Comparison of ENCODE assay signal across 30 mouse cellular contexts in genomic region chr3:30777984-30778383, GRCm38 (mm10). TPM values are rescaled to one million over a fixed set of nuclear protein-coding genes. Genes with fewer than 3 reads are reported as not detected.
DNase-seq lines count a peak whose midpoint lies in the region; ATAC-seq lines count a peak whose summit lies in the region.
"Had no signal": no experiment of that assay in that cellular context is flagged by ENCODE, and none has a peak within 500 bp of the region (broad histone marks: within the 10 kb centered on the region; RNA-seq: fewer than 3 reads in every experiment).

No protein-coding gene starts in this region.

- H3K9ac ChIP-seq in liver, embryonic 12.5 days: no peak overlapping the region
- no peak overlapping the region for H3K9ac ChIP-seq in liver, embryonic 15.5 days
- no peak overlapping the region for H3K9ac ChIP-seq in hindbrain, embryonic 11.5 days (ENCODE audit: low read depth, low read length)
- no peak overlapping the region for H3K9ac ChIP-seq in forebrain, embryonic 13.5 days
- H3K9ac ChIP-seq: embryonic facial prominence, embryonic 13.5 days; forebrain, embryonic 15.5 days; heart, embryonic 12.5 days; heart, embryonic 15.5 days; hindbrain, embryonic 12.5 days; hindbrain, embryonic 15.5 days had no signal

- H3K9me3 ChIP-seq in liver, embryonic 12.5 days (replicated peaks): no peaks in the 10 kb centered on the region
- no peaks in the 10 kb centered on the region for H3K9me3 ChIP-seq in liver, embryonic 15.5 days (replicated peaks)
- H3K9me3 ChIP-seq in hindbrain, embryonic 11.5 days (ENCODE audit: control insufficient read depth, low read length): no peaks in the 10 kb centered on the region
- no peaks in the 10 kb centered on the region for H3K9me3 ChIP-seq in forebrain, embryonic 13.5 days (replicated peaks)
- H3K9me3 ChIP-seq: embryonic facial prominence, embryonic 10.5 days; embryonic facial prominence, embryonic 13.5 days; forebrain, embryonic 15.5 days; heart, embryonic 12.5 days; heart, embryonic 15.5 days; hindbrain, embryonic 12.5 days; hindbrain, embryonic 15.5 days had no signal

- H3K4me1 ChIP-seq in liver, embryonic 12.5 days: peaks cover 21% of the 10 kb centered on the region
- H3K4me1 ChIP-seq in liver, embryonic 15.5 days (replicated peaks): peaks cover 25% of the 10 kb centered on the region
- H3K4me1 ChIP-seq in hindbrain, embryonic 11.5 days (replicated peaks; ENCODE audit: control insufficient read depth, insufficient read depth, low read length): no peaks in the 10 kb centered on the region
- no peaks in the 10 kb centered on the region for H3K4me1 ChIP-seq in forebrain, embryonic 13.5 days
- H3K4me1 ChIP-seq: embryonic facial prominence, embryonic 10.5 days; embryonic facial prominence, embryonic 13.5 days; forebrain, embryonic 15.5 days; heart, embryonic 12.5 days; heart, embryonic 15.5 days; hindbrain, embryonic 12.5 days; hindbrain, embryonic 15.5 days had no signal

- no peak overlapping the region for H3K27ac ChIP-seq in liver, embryonic 12.5 days
- H3K27ac ChIP-seq in liver, embryonic 15.5 days (replicated peaks): no peak overlapping the region
- no peak overlapping the region for H3K27ac ChIP-seq in hindbrain, embryonic 11.5 days (ENCODE audit: low read depth, low read length)
- H3K27ac ChIP-seq in forebrain, embryonic 13.5 days: no peak overlapping the region
- H3K27ac ChIP-seq: embryonic facial prominence, embryonic 10.5 days; embryonic facial prominence, embryonic 13.5 days; forebrain, embryonic 15.5 days; heart, embryonic 15.5 days; hindbrain, embryonic 12.5 days; hindbrain, embryonic 15.5 days had no signal

- WGBS in liver, embryonic 12.5 days (ENCODE audit: insufficient replicate concordance): 48% methylated on average over 5 of the region's 5 CpGs
- WGBS in liver, embryonic 15.5 days (ENCODE audit: insufficient replicate concordance): 37% methylated on average over 5 of the region's 5 CpGs
- 82% methylated on average over 5 of the region's 5 CpGs for WGBS in hindbrain, embryonic 11.5 days
- 80% methylated on average over 5 of the region's 5 CpGs for WGBS in forebrain, embryonic 13.5 days

- intact Hi-C loops in heart, postnatal 36 days (cut with DNase I): no loop called here

- peak; percentile 76 for ATAC-seq in erythroid progenitor cell, adult 5-6 weeks (replicated peaks; ENCODE audit: low FRiP score, poor library complexity, severe bottlenecking)
- ATAC-seq in liver, embryonic 12.5 days: peak; percentile 90
- peak; percentile 90 for ATAC-seq in liver, embryonic 15.5 days (ENCODE audit: insufficient read depth)
- ATAC-seq in hindbrain, embryonic 11.5 days (ENCODE audit: low FRiP score): no peak
- no peak for ATAC-seq in forebrain, embryonic 13.5 days
- ATAC-seq: CD4-positive, CD25-positive, alpha-beta regulatory T cell, adult 4 months; forebrain, embryonic 15.5 days had no signal

- no peak overlapping the region for H3K4me3 ChIP-seq in liver, embryonic 12.5 days
- no peak overlapping the region for H3K4me3 ChIP-seq in liver, embryonic 15.5 days (replicated peaks)
- H3K4me3 ChIP-seq in hindbrain, embryonic 11.5 days (ENCODE audit: low read depth, low read length): no peak overlapping the region
- no peak overlapping the region for H3K4me3 ChIP-seq in forebrain, embryonic 13.5 days
- H3K4me3 ChIP-seq: embryonic facial prominence, embryonic 10.5 days; embryonic facial prominence, embryonic 13.5 days; forebrain, embryonic 15.5 days; heart, embryonic 12.5 days; heart, embryonic 15.5 days; hindbrain, embryonic 12.5 days; hindbrain, embryonic 15.5 days had no signal

- H3K36me3 ChIP-seq in liver, embryonic 12.5 days: no peaks in the 10 kb centered on the region
- no peaks in the 10 kb centered on the region for H3K36me3 ChIP-seq in liver, embryonic 15.5 days (replicated peaks)
- H3K36me3 ChIP-seq in hindbrain, embryonic 11.5 days (ENCODE audit: control insufficient read depth, insufficient read depth, low read length): no peaks in the 10 kb centered on the region
- H3K36me3 ChIP-seq in forebrain, embryonic 13.5 days (ENCODE audit: poor library complexity, severe bottlenecking): no peaks in the 10 kb centered on the region
- H3K36me3 ChIP-seq: embryonic facial prominence, embryonic 10.5 days; embryonic facial prominence, embryonic 13.5 days; forebrain, embryonic 15.5 days; heart, embryonic 12.5 days; heart, embryonic 15.5 days; hindbrain, embryonic 12.5 days; hindbrain, embryonic 15.5 days had no signal

- H3K27me3 ChIP-seq in liver, embryonic 12.5 days (replicated peaks): peaks cover 20% of the 10 kb centered on the region
- H3K27me3 ChIP-seq in liver, embryonic 15.5 days: peaks cover 21% of the 10 kb centered on the region
- no peaks in the 10 kb centered on the region for H3K27me3 ChIP-seq in hindbrain, embryonic 11.5 days (ENCODE audit: control insufficient read depth, insufficient read depth, low read length)
- no peaks in the 10 kb centered on the region for H3K27me3 ChIP-seq in forebrain, embryonic 13.5 days
- H3K27me3 ChIP-seq: embryonic facial prominence, embryonic 13.5 days; forebrain, embryonic 15.5 days; heart, embryonic 12.5 days; heart, embryonic 15.5 days; hindbrain, embryonic 12.5 days; hindbrain, embryonic 15.5 days had no signal

- DNase-seq in hindbrain, embryonic 11.5 days (ENCODE audit: low spot score): no peak
- DNase-seq in heart, postnatal 36 days: no peak
- DNase-seq: adrenal gland, adult 2 months; adrenal gland, postnatal 25 days; cerebellum, adult 11-12 months; cerebellum, adult 8-10 months; cerebellum, postnatal 10 days; cerebellum, postnatal 36 days; embryo, embryonic 11 days; gastrocnemius, postnatal 25 days; heart, adult 18-20 months; heart, postnatal 10 days; heart, postnatal 4 days had no signal

- no peak overlapping the region for H3K4me2 ChIP-seq in liver, embryonic 12.5 days
- H3K4me2 ChIP-seq in liver, embryonic 15.5 days: no peak overlapping the region
- H3K4me2 ChIP-seq in hindbrain, embryonic 11.5 days (replicated peaks; ENCODE audit: low read depth, low read length): no peak overlapping the region
- H3K4me2 ChIP-seq in forebrain, embryonic 13.5 days: no peak overlapping the region
- H3K4me2 ChIP-seq: embryonic facial prominence, embryonic 13.5 days; forebrain, embryonic 15.5 days; heart, embryonic 12.5 days; heart, embryonic 15.5 days; hindbrain, embryonic 12.5 days; hindbrain, embryonic 15.5 days had no signal

RNA-seq across cellular contexts. Expression of gene Sec62, which starts 14.7 kb away (rescaled TPM):
- 93.0 and 140 TPM in 2 replicates for total RNA-seq in erythroid progenitor cell, adult 5-6 weeks (2015; ENCODE audit: low replicate concordance)
- 174 and 189 TPM in 2 replicates for total RNA-seq in erythroid progenitor cell, adult 5-6 weeks (2017; ENCODE audit: low replicate concordance)
- 60.5 and 65.5 TPM in 2 replicates for polyA plus RNA-seq in liver, embryonic 12.5 days (2016; fragmentation: Nextera tagmentation; extraction: Ambion mirVana)
- polyA plus RNA-seq in liver, embryonic 15.5 days (2015; fragmentation: Nextera tagmentation; extraction: Ambion mirVana): 34.4 and 50.2 TPM in 2 replicates
- polyA plus RNA-seq in hindbrain, embryonic 11.5 days (2014; fragmentation: Nextera tagmentation; extraction: Ambion mirVana): 64.3 and 71.5 TPM in 2 replicates
- total RNA-seq in heart, postnatal 36 days (2021): 10 to 100 TPM; 41.4 to 43.2 TPM
- polyA plus RNA-seq in forebrain, embryonic 13.5 days (2015; fragmentation: Nextera tagmentation; extraction: Ambion mirVana): 74.6 and 94.8 TPM in 2 replicates

RNA-seq across cellular contexts. Expression of gene Samd7, which starts 31.9 kb away (rescaled TPM):
- total RNA-seq in erythroid progenitor cell, adult 5-6 weeks (2015; ENCODE audit: low replicate concordance): 0.42 TPM in 1 of 2 replicates, not detected in the other
- not detected in 2 replicates for total RNA-seq in erythroid progenitor cell, adult 5-6 weeks (2017; ENCODE audit: low replicate concordance)
- polyA plus RNA-seq in liver, embryonic 12.5 days (2016; fragmentation: Nextera tagmentation; extraction: Ambion mirVana): 0.05 TPM in 1 of 2 replicates, not detected in the other
- polyA plus RNA-seq in liver, embryonic 15.5 days (2015; fragmentation: Nextera tagmentation; extraction: Ambion mirVana): 0.03 and 0.07 TPM in 2 replicates
- not detected in 2 replicates for polyA plus RNA-seq in hindbrain, embryonic 11.5 days (2014; fragmentation: Nextera tagmentation; extraction: Ambion mirVana)
- total RNA-seq in heart, postnatal 36 days (2021): not detected
- polyA plus RNA-seq in forebrain, embryonic 13.5 days (2015; fragmentation: Nextera tagmentation; extraction: Ambion mirVana): not detected in 2 replicates
- total RNA-seq: adrenal gland, adult 2 months; adrenal gland, postnatal 25 days; gastrocnemius, adult 8-10 months; gastrocnemius, postnatal 25 days; heart, adult 18-20 months; heart, postnatal 10 days; heart, postnatal 4 days; MEL had no signal
- polyA plus RNA-seq: C2C12; CD4-positive, CD25-positive, alpha-beta regulatory T cell, adult 4 months; embryonic facial prominence, embryonic 10.5 days; embryonic facial prominence, embryonic 13.5 days; forebrain, embryonic 11.5 days; forebrain, embryonic 15.5 days; gonadal fat pad, adult 2 months; heart, embryonic 12.5 days; heart, embryonic 15.5 days; hindbrain, embryonic 12.5 days had no signal

Comparison
In these comparisons a context has a peak if more than half of its experiments do, and no peak if none do; other contexts are left out.
1. ATAC-seq: peak in erythroid progenitor cell, adult 5-6 weeks (single experiment), liver, embryonic 12.5 days (single experiment) and liver, embryonic 15.5 days (single experiment); none in hindbrain, embryonic 11.5 days (single experiment) and forebrain, embryonic 13.5 days (single experiment).